Comparison of ENCODE assay signal across 24 mouse cellular contexts in genomic region chr4:63302641-63303040, GRCm38 (mm10). TPM values are rescaled to one million over a fixed set of nuclear protein-coding genes. Genes with fewer than 3 reads are reported as not detected.
DNase-seq lines count a peak whose midpoint lies in the region; ATAC-seq and TF ChIP-seq lines count a peak whose summit lies in the region.
"Had no signal": no experiment of that assay in that cellular context is flagged by ENCODE, and none has a peak within 500 bp of the region (broad histone marks: within the 10 kb centered on the region; RNA-seq: fewer than 3 reads in every experiment).

No protein-coding gene starts in this region.

- H3K36me3 ChIP-seq in embryonic facial prominence, embryonic 13.5 days = peaks cover 82% of the 10 kb centered on the region
- peaks cover 3% of the 10 kb centered on the region; the same call in 1 of the 2 replicates for H3K36me3 ChIP-seq in embryonic facial prominence, embryonic 10.5 days (replicated peaks)
- H3K36me3 ChIP-seq in midbrain, embryonic 11.5 days (ENCODE audit: control insufficient read depth, insufficient read depth, low read length) = no peaks in the 10 kb centered on the region
- no peaks in the 10 kb centered on the region for H3K36me3 ChIP-seq in midbrain, embryonic 16.5 days (ENCODE audit: control insufficient read depth, insufficient read depth, low read length)
- H3K36me3 ChIP-seq in hindbrain, postnatal 0 days (ENCODE audit: insufficient read depth, low read length) = no peaks in the 10 kb centered on the region
- H3K36me3 ChIP-seq in neural tube, embryonic 15.5 days = no peaks in the 10 kb centered on the region
- H3K36me3 ChIP-seq: heart, embryonic 10.5 days had no signal

- no peak overlapping the region for H3K4me2 ChIP-seq in embryonic facial prominence, embryonic 13.5 days
- no peak overlapping the region for H3K4me2 ChIP-seq in midbrain, embryonic 11.5 days
- no peak overlapping the region for H3K4me2 ChIP-seq in midbrain, embryonic 16.5 days (ENCODE audit: low read length)
- no peak overlapping the region for H3K4me2 ChIP-seq in hindbrain, postnatal 0 days (ENCODE audit: low read depth, low read length)
- H3K4me2 ChIP-seq in neural tube, embryonic 15.5 days = no peak overlapping the region

- H3K9me3 ChIP-seq in embryonic facial prominence, embryonic 13.5 days = no peaks in the 10 kb centered on the region
- H3K9me3 ChIP-seq in embryonic facial prominence, embryonic 10.5 days = no peaks in the 10 kb centered on the region
- no peaks in the 10 kb centered on the region for H3K9me3 ChIP-seq in midbrain, embryonic 11.5 days (ENCODE audit: control insufficient read depth, low read length)
- H3K9me3 ChIP-seq in midbrain, embryonic 16.5 days (replicated peaks; ENCODE audit: control insufficient read depth, low read length, poor library complexity, severe bottlenecking) = no peaks in the 10 kb centered on the region
- no peaks in the 10 kb centered on the region for H3K9me3 ChIP-seq in hindbrain, postnatal 0 days (ENCODE audit: low read length)
- no peaks in the 10 kb centered on the region for H3K9me3 ChIP-seq in neural tube, embryonic 15.5 days (replicated peaks)
- H3K9me3 ChIP-seq: heart, embryonic 10.5 days had no signal

- no peak overlapping the region for H3K27ac ChIP-seq in embryonic facial prominence, embryonic 13.5 days
- no peak overlapping the region for H3K27ac ChIP-seq in embryonic facial prominence, embryonic 10.5 days (replicated peaks)
- H3K27ac ChIP-seq in midbrain, embryonic 11.5 days (ENCODE audit: low read depth, low read length) = no peak overlapping the region
- H3K27ac ChIP-seq in midbrain, embryonic 16.5 days (ENCODE audit: low read length) = no peak overlapping the region
- no peak overlapping the region for H3K27ac ChIP-seq in hindbrain, postnatal 0 days
- H3K27ac ChIP-seq in neural tube, embryonic 15.5 days (replicated peaks) = no peak overlapping the region
- H3K27ac ChIP-seq: heart, embryonic 10.5 days had no signal

- no peaks in the 10 kb centered on the region for H3K27me3 ChIP-seq in embryonic facial prominence, embryonic 13.5 days
- 0 out of 2 replicates have a peak, but pooled peaks cover 7% of the 10 kb centered on the region for H3K27me3 ChIP-seq in embryonic facial prominence, embryonic 10.5 days (replicated peaks; ENCODE audit: low read depth, poor library complexity, severe bottlenecking)
- H3K27me3 ChIP-seq in midbrain, embryonic 11.5 days (ENCODE audit: control insufficient read depth, insufficient read depth, low read length) = no peaks in the 10 kb centered on the region
- H3K27me3 ChIP-seq in midbrain, embryonic 16.5 days (ENCODE audit: control insufficient read depth, insufficient read depth, low read depth, low read length) = no peaks in the 10 kb centered on the region
- H3K27me3 ChIP-seq in hindbrain, postnatal 0 days (ENCODE audit: insufficient read depth, low read length) = no peaks in the 10 kb centered on the region
- H3K27me3 ChIP-seq in neural tube, embryonic 15.5 days (replicated peaks) = no peaks in the 10 kb centered on the region

- DNase-seq in embryonic facial prominence, embryonic 10.5 days (ENCODE audit: low spot score) = no peak
- peak; percentile 56 for DNase-seq in midbrain, embryonic 11.5 days (ENCODE audit: low spot score, missing footprints)
- peak; percentile 62 for DNase-seq in hindbrain, postnatal 0 days (ENCODE audit: low spot score)
- DNase-seq in B cell, adult 2 months = no peak
- DNase-seq in thymus, adult 18-20 months = no peak
- DNase-seq: cerebellum, adult 11 months; cerebellum, postnatal 25 days; gastrocnemius, postnatal 14 days; heart, postnatal 36 days; kidney, adult 18-20 months; kidney, postnatal 36 days; lung, postnatal 36 days; right cerebral cortex, adult 18-20 months; thymus, postnatal 14 days had no signal

- no peak overlapping the region for H3K4me3 ChIP-seq in embryonic facial prominence, embryonic 13.5 days
- H3K4me3 ChIP-seq in embryonic facial prominence, embryonic 10.5 days = no peak overlapping the region
- H3K4me3 ChIP-seq in midbrain, embryonic 11.5 days (ENCODE audit: low read depth, low read length) = no peak overlapping the region
- no peak overlapping the region for H3K4me3 ChIP-seq in midbrain, embryonic 16.5 days (ENCODE audit: low read depth, low read length)
- no peak overlapping the region for H3K4me3 ChIP-seq in hindbrain, postnatal 0 days (ENCODE audit: low read length)
- no peak overlapping the region for H3K4me3 ChIP-seq in neural tube, embryonic 15.5 days (replicated peaks)
- H3K4me3 ChIP-seq: heart, embryonic 10.5 days had no signal

- no peak for TF ChIP-seq CTCF in hindbrain, postnatal 0 days (IDR thresholded peaks at IDR 0.05; ENCODE audit: low read depth)

- ATAC-seq in embryonic facial prominence, embryonic 13.5 days (ENCODE audit: insufficient number of reproducible peaks, insufficient read depth, low FRiP score, low TSS enrichment, low read depth) = peak; percentile 22; the same call in 1 of the 2 replicates
- no peak for ATAC-seq in midbrain, embryonic 11.5 days (ENCODE audit: low FRiP score)
- ATAC-seq in midbrain, embryonic 16.5 days = no peak
- peak; percentile 33; the same call in 1 of the 2 replicates for ATAC-seq in hindbrain, postnatal 0 days
- ATAC-seq in neural tube, embryonic 15.5 days (ENCODE audit: low FRiP score) = 0 out of 2 replicates have a peak, but pooled peaks have one; percentile 26

- H3K9ac ChIP-seq in embryonic facial prominence, embryonic 13.5 days = no peak overlapping the region; the same call in 1 of the 2 replicates
- H3K9ac ChIP-seq in midbrain, embryonic 11.5 days (ENCODE audit: low read length) = no peak overlapping the region
- no peak overlapping the region for H3K9ac ChIP-seq in midbrain, embryonic 16.5 days (ENCODE audit: low read depth, low read length)
- no peak overlapping the region for H3K9ac ChIP-seq in hindbrain, postnatal 0 days (replicated peaks; ENCODE audit: low read length)
- H3K9ac ChIP-seq in neural tube, embryonic 15.5 days (replicated peaks) = no peak overlapping the region

- 66% methylated on average over 4 of the region's 4 CpGs for WGBS in embryonic facial prominence, embryonic 13.5 days
- 74% methylated on average over 4 of the region's 4 CpGs for WGBS in embryonic facial prominence, embryonic 10.5 days
- 80% methylated on average over 4 of the region's 4 CpGs for WGBS in midbrain, embryonic 11.5 days
- WGBS in midbrain, embryonic 16.5 days = 53% methylated on average over 4 of the region's 4 CpGs
- 42% methylated on average over 4 of the region's 4 CpGs for WGBS in hindbrain, postnatal 0 days
- WGBS in neural tube, embryonic 15.5 days = 55% methylated on average over 4 of the region's 4 CpGs

- H3K4me1 ChIP-seq in embryonic facial prominence, embryonic 13.5 days = peaks cover 18% of the 10 kb centered on the region
- peaks cover 3% of the 10 kb centered on the region; the same call in 1 of the 2 replicates for H3K4me1 ChIP-seq in embryonic facial prominence, embryonic 10.5 days
- no peaks in the 10 kb centered on the region for H3K4me1 ChIP-seq in midbrain, embryonic 11.5 days (ENCODE audit: control insufficient read depth, insufficient read depth, low read length)
- H3K4me1 ChIP-seq in midbrain, embryonic 16.5 days (ENCODE audit: control insufficient read depth, insufficient read depth, low read length) = no peaks in the 10 kb centered on the region
- no peaks in the 10 kb centered on the region; the same call in 1 of the 2 replicates for H3K4me1 ChIP-seq in hindbrain, postnatal 0 days (ENCODE audit: insufficient read depth, low read length)
- H3K4me1 ChIP-seq in neural tube, embryonic 15.5 days = peaks cover 8% of the 10 kb centered on the region; the same call in 1 of the 2 replicates

RNA-seq across cellular contexts. Expression of gene Orm1, which starts 41.7 kb away (rescaled TPM):
- polyA plus RNA-seq in embryonic facial prominence, embryonic 13.5 days (2015; fragmentation: Nextera tagmentation; extraction: Ambion mirVana) = not detected in 2 replicates
- polyA plus RNA-seq in embryonic facial prominence, embryonic 10.5 days (2016; fragmentation: Nextera tagmentation; extraction: Ambion mirVana) = not detected in 2 replicates
- polyA plus RNA-seq in midbrain, embryonic 11.5 days (2014; fragmentation: Nextera tagmentation; extraction: Ambion mirVana) = not detected in 2 replicates
- not detected in 2 replicates for polyA plus RNA-seq in midbrain, embryonic 16.5 days (2015; fragmentation: Nextera tagmentation; extraction: Ambion mirVana)
- not detected in 2 replicates for total RNA-seq in hindbrain, postnatal 0 days (2014; rRNA removed)
- polyA plus RNA-seq in hindbrain, postnatal 0 days (2015; fragmentation: Nextera tagmentation; extraction: Ambion mirVana) = not detected in 2 replicates
- polyA plus RNA-seq in neural tube, embryonic 15.5 days (2015; fragmentation: Nextera tagmentation; extraction: Ambion mirVana) = not detected in 2 replicates
- total RNA-seq: gastrocnemius, postnatal 14 days; layer of hippocampus, postnatal 25 days; neutrophil, adult 5-6 weeks had no signal
- polyA plus RNA-seq: embryonic facial prominence, embryonic 11.5 days; heart, embryonic 10.5 days; limb, embryonic 11.5 days had no signal

RNA-seq across cellular contexts. Expression of gene Orm3, which starts 53.3 kb away (rescaled TPM):
- not detected in 2 replicates for polyA plus RNA-seq in embryonic facial prominence, embryonic 13.5 days (2015; fragmentation: Nextera tagmentation; extraction: Ambion mirVana)
- not detected in 2 replicates for polyA plus RNA-seq in embryonic facial prominence, embryonic 10.5 days (2016; fragmentation: Nextera tagmentation; extraction: Ambion mirVana)
- polyA plus RNA-seq in midbrain, embryonic 11.5 days (2014; fragmentation: Nextera tagmentation; extraction: Ambion mirVana) = not detected in 2 replicates
- polyA plus RNA-seq in midbrain, embryonic 16.5 days (2015; fragmentation: Nextera tagmentation; extraction: Ambion mirVana) = not detected in 2 replicates
- total RNA-seq in hindbrain, postnatal 0 days (2014; rRNA removed) = not detected in 2 replicates
- not detected in 2 replicates for polyA plus RNA-seq in hindbrain, postnatal 0 days (2015; fragmentation: Nextera tagmentation; extraction: Ambion mirVana)
- polyA plus RNA-seq in neural tube, embryonic 15.5 days (2015; fragmentation: Nextera tagmentation; extraction: Ambion mirVana) = not detected in 2 replicates
- total RNA-seq: gastrocnemius, postnatal 14 days; layer of hippocampus, postnatal 25 days; neutrophil, adult 5-6 weeks had no signal
- polyA plus RNA-seq: embryonic facial prominence, embryonic 11.5 days; heart, embryonic 10.5 days; limb, embryonic 11.5 days; liver, embryonic 16.5 days; stomach, embryonic 16.5 days had no signal

RNA-seq across cellular contexts. Expression of gene Orm2, which starts 59.6 kb away (rescaled TPM):
- not detected in 2 replicates for polyA plus RNA-seq in embryonic facial prominence, embryonic 13.5 days (2015; fragmentation: Nextera tagmentation; extraction: Ambion mirVana)
- not detected in 2 replicates for polyA plus RNA-seq in embryonic facial prominence, embryonic 10.5 days (2016; fragmentation: Nextera tagmentation; extraction: Ambion mirVana)
- not detected in 2 replicates for polyA plus RNA-seq in midbrain, embryonic 11.5 days (2014; fragmentation: Nextera tagmentation; extraction: Ambion mirVana)
- polyA plus RNA-seq in midbrain, embryonic 16.5 days (2015; fragmentation: Nextera tagmentation; extraction: Ambion mirVana) = not detected in 2 replicates
- not detected in 2 replicates for total RNA-seq in hindbrain, postnatal 0 days (2014; rRNA removed)
- not detected in 2 replicates for polyA plus RNA-seq in hindbrain, postnatal 0 days (2015; fragmentation: Nextera tagmentation; extraction: Ambion mirVana)
- polyA plus RNA-seq in neural tube, embryonic 15.5 days (2015; fragmentation: Nextera tagmentation; extraction: Ambion mirVana) = not detected in 2 replicates
- total RNA-seq: gastrocnemius, postnatal 14 days; heart, postnatal 36 days; layer of hippocampus, postnatal 25 days; neutrophil, adult 5-6 weeks had no signal
- polyA plus RNA-seq: embryonic facial prominence, embryonic 11.5 days; heart, embryonic 10.5 days; limb, embryonic 11.5 days; liver, embryonic 16.5 days; stomach, embryonic 16.5 days had no signal

Comparison
In these comparisons a context has a peak if more than half of its experiments do, and no peak if none do; other contexts are left out.
1. ATAC-seq: peak in embryonic facial prominence, embryonic 13.5 days (single experiment), hindbrain, postnatal 0 days (single experiment) and neural tube, embryonic 15.5 days (single experiment); none in midbrain, embryonic 11.5 days (single experiment) and midbrain, embryonic 16.5 days (single experiment).
2. DNase-seq: peak in midbrain, embryonic 11.5 days (single experiment) and hindbrain, postnatal 0 days (single experiment); none in embryonic facial prominence, embryonic 10.5 days (single experiment), B cell, adult 2 months (0 of 2) and thymus, adult 18-20 months (0 of 2).